Mouse (Mus musculus): ENCODE data around the gene Psen2.

- no peak for TF ChIP-seq CTCF (IDR thresholded peaks at IDR 0.05; ENCODE audit: control insufficient read depth, insufficient read depth, insufficient read length)
- no peak for TF ChIP-seq USF1 (IDR thresholded peaks at IDR 0.05; ENCODE audit: low read depth)
- no peak for TF ChIP-seq MAX (IDR thresholded peaks at IDR 0.05)
- no peak for TF ChIP-seq MYOG (IDR thresholded peaks at IDR 0.05; ENCODE audit: control insufficient read depth, extremely low read depth, insufficient read length)
- no peak for TF ChIP-seq MYOD1 (IDR thresholded peaks at IDR 0.05; ENCODE audit: control insufficient read depth, insufficient read length, low read depth)
Observed at GRCm38 (mm10) chr1:180184768-180185167, 78.5 kb downstream of the Psen2 start.
